Mouse (Mus musculus) brown adipose tissue, adult 24 weeks (tissue): ENCODE measurements around the gene Rcn3. TPM values are rescaled to one million over a fixed set of nuclear protein-coding genes. Genes with fewer than 3 reads are reported as not detected.

Source experiments
- H3K27ac ChIP-seq: fragments of 200-500 bp; replicated peaks from 2 replicates; pipeline ENCODE4 v1.5.1; 2012; ENCODE audit warnings: low read depth, mild to moderate bottlenecking, low read length
- H3K4me1 ChIP-seq: fragments of 200-500 bp; 2 replicates; pipeline ENCODE4 v1.6.1; 2012; ENCODE audit warnings: low read length, mixed read lengths; ENCODE audit not compliant: control insufficient read depth, insufficient read depth, insufficient read length
- H3K4me3 ChIP-seq: fragments of 200-500 bp; 2 replicates; pipeline ENCODE4 v1.5.1; 2012; ENCODE audit warnings: low read depth, mild to moderate bottlenecking, low read length, moderate library complexity; ENCODE audit not compliant: insufficient read depth
- polyA plus RNA-seq: library from polyadenylated mRNA; stranded (reverse); fragments of >200 nt; gene quantifications from 2 replicates; pipeline ENCODE4 v1.2.4, GENCODE M21; 2012; ENCODE audit not compliant: missing spikeins, insufficient read depth, insufficient read length

Rcn3 gene
- polyA plus RNA-seq, 1 experiment = 12.7 TPM

DNA sequence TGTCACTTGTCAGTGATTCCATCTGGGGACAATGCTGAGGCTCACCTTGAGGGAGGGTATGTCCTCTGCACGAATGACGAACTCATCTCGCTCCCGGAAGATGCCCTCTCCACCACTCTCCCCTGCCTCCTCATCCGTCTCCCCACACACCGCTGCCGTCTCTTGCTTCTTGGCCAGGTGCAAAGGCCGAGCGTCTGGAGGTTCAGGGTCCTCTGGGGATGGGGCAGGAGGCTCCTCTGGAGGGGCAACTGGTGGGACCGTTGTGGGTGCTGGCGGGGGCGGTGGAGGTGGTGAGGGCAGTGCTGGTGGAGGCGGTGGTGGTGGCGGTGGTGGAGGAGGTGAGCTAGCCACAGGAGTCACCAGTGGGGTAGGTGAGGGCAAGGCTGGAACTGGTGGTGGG, 48.7 kb downstream of the Rcn3 start:
- Histone ChIP-seq H3K4me1 (no peaks in the 10 kb centered on the region; the same call in 1 of the 2 replicates), H3K27ac (no peak overlapping the region)

DNA sequence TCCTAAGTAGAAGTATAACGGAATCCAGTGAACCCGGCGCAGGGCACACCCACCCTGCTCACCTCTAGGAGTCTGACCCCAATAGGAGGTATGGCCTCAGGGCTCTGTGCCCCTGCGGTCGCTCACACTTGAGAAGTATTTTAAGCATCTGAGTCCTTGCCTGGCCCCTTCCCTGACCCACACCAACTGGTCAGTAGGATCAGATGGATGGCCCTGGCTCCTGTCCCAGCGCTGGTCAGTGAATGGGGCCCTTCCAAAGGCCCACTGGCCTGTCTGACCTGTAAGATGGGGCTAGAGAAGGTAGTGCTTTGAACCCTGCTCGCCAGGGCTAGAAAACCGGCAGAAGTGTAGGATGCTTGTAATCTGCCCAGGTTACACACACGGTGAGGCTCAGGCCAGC, 51.2 kb downstream of the Rcn3 start:
- no peak overlapping the region for H3K4me3 ChIP-seq
- no peaks in the 10 kb centered on the region for H3K4me1 ChIP-seq
- no peak overlapping the region for H3K27ac ChIP-seq

More for the DNA sequence above, 48.7 kb downstream of the Rcn3 start:
- no peak overlapping the region for H3K4me3 ChIP-seq

GRCm38 (mm10) chr7:45038411-45038810, 53.6 kb downstream of the Rcn3 start:
- no peak overlapping the region for H3K27ac ChIP-seq
- no peak overlapping the region for H3K4me3 ChIP-seq
- no peaks in the 10 kb centered on the region for H3K4me1 ChIP-seq

- no peaks in the 10 kb centered on the region for H3K4me1 ChIP-seq
- H3K4me3 ChIP-seq = no peak overlapping the region
- H3K27ac ChIP-seq = no peak overlapping the region
Measured at GRCm38 (mm10) chr7:45037720-45038361, 54.2 kb downstream of the Rcn3 start.

DNA sequence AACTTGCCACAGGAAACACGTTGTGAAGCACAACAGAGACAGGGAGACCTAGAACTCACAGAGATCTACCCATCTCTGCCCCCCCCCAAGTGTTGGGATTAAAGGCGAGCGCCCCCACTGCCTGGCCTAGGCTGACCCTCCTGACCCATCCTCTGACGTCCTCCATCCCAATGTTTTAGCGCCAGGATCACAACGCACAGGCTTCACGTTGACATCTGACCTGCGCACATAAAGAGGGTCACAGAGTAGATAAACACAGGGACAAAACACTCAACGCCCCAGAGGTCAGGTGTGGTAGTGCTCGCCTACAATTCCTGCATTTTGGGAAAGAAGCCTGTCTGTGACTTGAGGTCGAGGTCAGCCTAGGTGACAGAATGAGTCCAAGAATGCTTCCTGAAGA, 55.3 kb downstream of the Rcn3 start:
- Histone ChIP-seq H3K4me1 (no peaks in the 10 kb centered on the region), H3K4me3 (no peak overlapping the region), H3K27ac (no peak overlapping the region)

DNA sequence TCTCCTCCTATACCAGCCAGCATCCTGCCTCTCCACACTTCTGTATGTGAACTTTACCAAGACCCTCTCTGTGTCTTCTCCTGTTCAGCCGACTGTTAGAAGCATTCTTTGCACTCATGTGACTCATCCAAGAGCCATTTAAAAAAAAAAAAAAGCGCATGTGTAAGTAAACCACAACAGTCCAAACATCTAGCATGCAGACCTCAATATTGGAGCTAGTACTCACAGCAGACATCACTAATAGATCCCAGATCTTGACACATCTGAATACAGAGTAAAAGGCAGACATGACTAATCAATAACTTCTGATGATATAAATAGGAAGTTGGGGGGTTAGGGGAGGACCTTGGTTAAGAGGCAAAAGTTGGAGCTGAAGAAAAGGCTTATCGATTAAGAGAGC, 56.4 kb downstream of the Rcn3 start:
- H3K4me3 ChIP-seq = no peak overlapping the region
- no peaks in the 10 kb centered on the region for H3K4me1 ChIP-seq
- H3K27ac ChIP-seq = no peak overlapping the region

- Histone ChIP-seq H3K4me3 (no peak overlapping the region), H3K4me1 (no peaks in the 10 kb centered on the region), H3K27ac (no peak overlapping the region)
Measured at GRCm38 (mm10) chr7:45033722-45034359, 58.2 kb downstream of the Rcn3 start.

Other genes with a start within 250 kb of the Rcn3 start
- 42.8 and 49.8 TPM in 2 replicates for gene Akt1s1, start 243.2 kb downstream of the Rcn3 start, polyA plus RNA-seq
- 24.5 and 28.2 TPM in 2 replicates for gene Tbc1d17, start 243.1 kb downstream of the Rcn3 start, polyA plus RNA-seq
- 15.7 and 20.2 TPM in 2 replicates for gene Pnkp, start 235.1 kb downstream of the Rcn3 start, polyA plus RNA-seq
- gene Ptov1, start 222.4 kb downstream of the Rcn3 start, polyA plus RNA-seq = 68.5 and 73.6 TPM in 2 replicates
- gene Med25, start 199.5 kb downstream of the Rcn3 start, polyA plus RNA-seq = 21.6 and 21.8 TPM in 2 replicates
- gene Fuz, start 196.1 kb downstream of the Rcn3 start, polyA plus RNA-seq = 12.7 and 17.1 TPM in 2 replicates
- 21.5 and 23.0 TPM in 2 replicates for gene Ap2a1, start 162.7 kb downstream of the Rcn3 start, polyA plus RNA-seq
- not detected in 2 replicates for gene Tsks, start 149.0 kb downstream of the Rcn3 start, polyA plus RNA-seq
- gene Cpt1c, start 117.4 kb downstream of the Rcn3 start, polyA plus RNA-seq = 0.58 and 0.75 TPM in 2 replicates
- gene Prmt1, start 105.7 kb downstream of the Rcn3 start, polyA plus RNA-seq = 47.1 and 73.7 TPM in 2 replicates
- gene Irf3, start 94.6 kb downstream of the Rcn3 start, polyA plus RNA-seq = 40.8 and 41.4 TPM in 2 replicates
- 8.9 and 9.1 TPM in 2 replicates for gene Bcl2l12, start 93.5 kb downstream of the Rcn3 start, polyA plus RNA-seq
- gene Scaf1, start 75.9 kb downstream of the Rcn3 start, polyA plus RNA-seq = 26.3 and 27.5 TPM in 2 replicates
- gene Rras, start 74.3 kb downstream of the Rcn3 start, polyA plus RNA-seq = 76.5 and 82.6 TPM in 2 replicates
- gene Prr12, start 39.3 kb downstream of the Rcn3 start, polyA plus RNA-seq = 4.8 and 5.4 TPM in 2 replicates
- gene Nosip, start 29.8 kb downstream of the Rcn3 start, polyA plus RNA-seq = 24.3 and 26.8 TPM in 2 replicates
- gene Prrg2, start 29.5 kb downstream of the Rcn3 start, polyA plus RNA-seq = 17.2 and 33.8 TPM in 2 replicates
- 167 and 170 TPM in 2 replicates for gene Fcgrt, start 11.6 kb upstream of the Rcn3 start, polyA plus RNA-seq
- gene Rps11, start 32.2 kb upstream of the Rcn3 start, polyA plus RNA-seq = 1,258 and 1,344 TPM in 2 replicates
- 1,142 and 1,278 TPM in 2 replicates for gene Rpl13a, start 36.5 kb upstream of the Rcn3 start, polyA plus RNA-seq
- gene Gm45713, start 44.0 kb upstream of the Rcn3 start, polyA plus RNA-seq = not detected in 2 replicates
- gene Flt3l, start 44.2 kb upstream of the Rcn3 start, polyA plus RNA-seq = 5.9 and 6.8 TPM in 2 replicates
- 50.5 and 66.3 TPM in 2 replicates for gene Pih1d1, start 62.1 kb upstream of the Rcn3 start, polyA plus RNA-seq
- 28.0 and 30.9 TPM in 2 replicates for gene Aldh16a1, start 62.4 kb upstream of the Rcn3 start, polyA plus RNA-seq
- gene Slc17a7, start 71.7 kb upstream of the Rcn3 start, polyA plus RNA-seq = not detected in 2 replicates
- gene Gfy, start 87.3 kb upstream of the Rcn3 start, polyA plus RNA-seq = not detected in 2 replicates
- not detected in 2 replicates for gene Pth2, start 88.8 kb upstream of the Rcn3 start, polyA plus RNA-seq
- not detected in 2 replicates for gene Ccdc155, start 112.7 kb upstream of the Rcn3 start, polyA plus RNA-seq
- gene Dkkl1, start 119.9 kb upstream of the Rcn3 start, polyA plus RNA-seq = not detected in 2 replicates
- 3.2 and 4.9 TPM in 2 replicates for gene Tead2, start 123.5 kb upstream of the Rcn3 start, polyA plus RNA-seq
- 4.1 and 4.5 TPM in 2 replicates for gene Cd37, start 146.9 kb upstream of the Rcn3 start, polyA plus RNA-seq
- not detected in 2 replicates for gene Slc6a16, start 148.9 kb upstream of the Rcn3 start, polyA plus RNA-seq
- gene Slc6a21, start 185.3 kb upstream of the Rcn3 start, polyA plus RNA-seq = not detected in 2 replicates
- 4.0 and 5.0 TPM in 2 replicates for gene Trpm4, start 241.6 kb upstream of the Rcn3 start, polyA plus RNA-seq
- 8.1 and 16.2 TPM in 2 replicates for gene Hrc, start 243.1 kb upstream of the Rcn3 start, polyA plus RNA-seq